Mouse (Mus musculus) spleen, adult 2 months (tissue): Measurements from ENCODE around the gene Metrn. TPM values are rescaled to one million over a fixed set of nuclear protein-coding genes. Genes with fewer than 3 reads are reported as not detected.
A peak's percentile ranks its signal among the peaks of the same experiment; 100 is the strongest.

Experiments used
- DNase-seq, 2 experiments: peaks; one replicate each; pipeline versions ENCODE4 v3.0.0 to v3.0.0-alpha.2; 2012 to 2021; ENCODE audit warnings: low spot score in 2 of 2, low read depth in 1 of 2
- H3K27ac ChIP-seq: fragments of 200-500 bp; 2 replicates; pipeline ENCODE4 v1.5.1; 2012; ENCODE audit warnings: low read length, inconsistent platforms; ENCODE audit not compliant: insufficient read depth
- H3K27me3 ChIP-seq: fragments of 200-500 bp; 2 replicates; pipeline ENCODE4 v1.6.1; 2012; ENCODE audit warnings: mild to moderate bottlenecking, moderate library complexity, low read length, inconsistent platforms; ENCODE audit not compliant: control insufficient read depth, insufficient read depth
- H3K36me3 ChIP-seq: fragments of 200-500 bp; 2 replicates; pipeline ENCODE4 v1.6.1; 2012; ENCODE audit warnings: mild to moderate bottlenecking, low read length, inconsistent platforms; ENCODE audit not compliant: control insufficient read depth, insufficient read depth
- H3K4me1 ChIP-seq: fragments of 200-500 bp; 2 replicates; pipeline ENCODE4 v1.6.1; 2011; ENCODE audit warnings: inconsistent platforms; ENCODE audit not compliant: control insufficient read depth, insufficient read depth, insufficient read length
- H3K4me3 ChIP-seq: fragments of 200-500 bp; 2 replicates; pipeline ENCODE4 v1.5.1; 2011; ENCODE audit warnings: mild to moderate bottlenecking, inconsistent platforms; ENCODE audit not compliant: insufficient read depth, insufficient read length; ENCODE audit errors: extremely low read depth
- CTCF ChIP-seq: fragments of 200-500 bp; IDR thresholded peaks from 2 replicates; pipeline ENCODE4 v1.5.1; 2011; ENCODE audit warnings: mild to moderate bottlenecking, inconsistent platforms; ENCODE audit not compliant: insufficient read depth, insufficient read length, insufficient replicate concordance; ENCODE audit errors: extremely low read depth
- POLR2A ChIP-seq: fragments of 200-500 bp; IDR thresholded peaks from 2 replicates; pipeline ENCODE4 v1.6.1; 2011; ENCODE audit warnings: low read depth, low read length, inconsistent platforms
- WGBS: fragments of 180-500 bp; shearing (Covaris S2); methylation state at CpG from one replicate; pipeline ENCODE4 v1.1.7; 2018; 5-methylcytosine and 5-hydroxymethylcytosine counted together
- polyA plus RNA-seq: library from polyadenylated mRNA; depleted of rRNA; stranded (reverse); fragments of >200 nt; gene quantifications from 2 replicates; pipeline ENCODE4 v1.2.3, GENCODE M21; 2012

Metrn gene
- polyA plus RNA-seq, 1 experiment = 37.6 TPM

- H3K4me3 ChIP-seq = peak within 1 kb of the TSS; percentile 97
Observed at GRCm38 (mm10) chr17:25792615-25793014, 4.3 kb downstream of the Metrn start, which contains the start of gene Fam173a. TSS of gene Fam173a (minus strand) at chr17:25792901.

GRCm38 (mm10) chr17:25791843-25792527, 5.0 kb downstream of the Metrn start:
- WGBS = under 1% methylated on average over 45 of the region's 45 CpGs
- H3K27me3 ChIP-seq = no peaks in the 10 kb centered on the region
- DNase-seq = peak; percentile 82 to 83
- H3K27ac ChIP-seq = peak overlapping the region; percentile 94
- TF ChIP-seq CTCF (no peak), POLR2A (peak; percentile 72)
- peaks cover 15% of the 10 kb centered on the region for H3K4me1 ChIP-seq
- H3K36me3 ChIP-seq = no peaks in the 10 kb centered on the region; the same call in none of the 2 replicates
- H3K4me3 ChIP-seq = peak overlapping the region; percentile 97

More at GRCm38 (mm10) chr17:25792615-25793014, 4.3 kb downstream of the Metrn start, which contains the start of gene Fam173a:
- WGBS = under 1% methylated on average over 14 of the region's 14 CpGs
- no peak for TF ChIP-seq CTCF
- TF ChIP-seq POLR2A = no peak
- DNase-seq = peak; percentile 61 to 70
- peaks cover 15% of the 10 kb centered on the region for H3K4me1 ChIP-seq
- no peaks in the 10 kb centered on the region; the same call in none of the 2 replicates for H3K36me3 ChIP-seq
- no peaks in the 10 kb centered on the region for H3K27me3 ChIP-seq
- peak within 1 kb of the TSS; percentile 94 for H3K27ac ChIP-seq

GRCm38 (mm10) chr17:25791320-25791842, 5.6 kb downstream of the Metrn start:
- no peak for TF ChIP-seq CTCF
- peaks cover 15% of the 10 kb centered on the region for H3K4me1 ChIP-seq
- H3K27me3 ChIP-seq = no peaks in the 10 kb centered on the region
- peak overlapping the region; percentile 97 for H3K4me3 ChIP-seq
- no peaks in the 10 kb centered on the region; the same call in none of the 2 replicates for H3K36me3 ChIP-seq
- WGBS = 26% methylated on average over 19 of the region's 19 CpGs
- no peak for DNase-seq
- H3K27ac ChIP-seq = peak overlapping the region; percentile 94; the same call in 1 of the 2 replicates

- TF ChIP-seq CTCF = no peak
- no peak for TF ChIP-seq POLR2A
- WGBS = 87% methylated on average over 9 of the region's 9 CpGs
Observed at GRCm38 (mm10) chr17:25786781-25787504, 10.0 kb downstream of the Metrn start.

GRCm38 (mm10) chr17:25786280-25786679, 10.7 kb downstream of the Metrn start, which contains the start of gene Ccdc78:
TSS of gene Ccdc78 (plus strand) at chr17:25786580.
- TF ChIP-seq CTCF (no peak), POLR2A (no peak)
- 89% methylated on average over 3 of the region's 3 CpGs for WGBS
- Histone ChIP-seq H3K4me1 (peaks cover 8% of the 10 kb centered on the region), H3K27ac (no peak within 1 kb of the TSS), H3K4me3 (peak within 1 kb of the TSS; percentile 89), H3K27me3 (no peaks in the 10 kb centered on the region), H3K36me3 (peaks cover 13% of the 10 kb centered on the region)
- no peak for DNase-seq

More at GRCm38 (mm10) chr17:25786781-25787504, 10.0 kb downstream of the Metrn start:
- Histone ChIP-seq H3K4me3 (no peak overlapping the region), H3K36me3 (peaks cover 7% of the 10 kb centered on the region), H3K4me1 (peaks cover 11% of the 10 kb centered on the region), H3K27ac (no peak overlapping the region), H3K27me3 (no peaks in the 10 kb centered on the region)
- no peak for DNase-seq

- under 1% methylated on average over 23 of the region's 23 CpGs for WGBS
- peak; percentile 87 to 92 for DNase-seq
- H3K36me3 ChIP-seq = peaks cover 19% of the 10 kb centered on the region
- peak within 1 kb of the TSS; percentile 89 for H3K4me3 ChIP-seq
- no peaks in the 10 kb centered on the region for H3K27me3 ChIP-seq
- peaks cover 6% of the 10 kb centered on the region for H3K4me1 ChIP-seq
- H3K27ac ChIP-seq = peak within 1 kb of the TSS; percentile 50; the same call in 1 of the 2 replicates
- TF ChIP-seq CTCF = no peak
- peak; percentile 24 for TF ChIP-seq POLR2A
Observed at GRCm38 (mm10) chr17:25785281-25785745, 11.6 kb downstream of the Metrn start, which contains the start of gene Haghl. TSS of gene Haghl (minus strand) at chr17:25785673.
